Mouse (Mus musculus) myocyte (in vitro differentiated cells): ENCODE data around the gene Wnt8b. TPM values are rescaled to one million over a fixed set of nuclear protein-coding genes. Genes with fewer than 3 reads are reported as not detected.

Experiments used
- H3K27me3 ChIP-seq: one replicate; pipeline ENCODE4 v1.6.1; 2011; ENCODE audit not compliant: control insufficient read depth, insufficient read depth, insufficient read length
- H3K36me3 ChIP-seq: one replicate; pipeline ENCODE4 v1.6.1; 2011; ENCODE audit not compliant: control insufficient read depth, insufficient read depth
- H3K4me2 ChIP-seq: one replicate; pipeline ENCODE4 v1.6.1; 2011; ENCODE audit warnings: low read depth, control low read depth
- H3K4me3 ChIP-seq: one replicate; pipeline ENCODE4 v1.5.1; 2011; ENCODE audit warnings: mild to moderate bottlenecking, control low read depth, moderate library complexity
- H3K79me2 ChIP-seq: one replicate; pipeline ENCODE4 v1.6.1; 2011; ENCODE audit not compliant: control insufficient read depth, insufficient read depth
- H3ac ChIP-seq: one replicate; pipeline ENCODE4 v1.6.1; 2011; ENCODE audit not compliant: control insufficient read depth, insufficient read length
- CEBPB ChIP-seq: IDR thresholded peaks from 2 replicates; pipeline ENCODE4 v1.6.1; 2011; ENCODE audit warnings: mild to moderate bottlenecking, moderate library complexity; ENCODE audit not compliant: poor library complexity, insufficient read depth, severe bottlenecking
- E2F4 ChIP-seq: IDR thresholded peaks from one replicate; pipeline ENCODE4 v1.6.1; 2011; ENCODE audit warnings: mild to moderate bottlenecking, control low read depth, moderate library complexity; ENCODE audit not compliant: insufficient read depth
- MAX ChIP-seq: IDR thresholded peaks from one replicate; pipeline ENCODE4 v1.6.1; 2011; ENCODE audit warnings: low read depth, mild to moderate bottlenecking, control low read depth
- MYOD1 ChIP-seq, 3 experiments: IDR thresholded peaks; one replicate each; pipeline ENCODE4 v1.6.1; 2011; ENCODE audit warnings: control low read depth in 2 of 3, low read depth in 2 of 3, mild to moderate bottlenecking in 2 of 3, moderate library complexity in 1 of 3; ENCODE audit not compliant: insufficient read length in 2 of 3, control insufficient read depth in 1 of 3
- MYOG ChIP-seq, 3 experiments: IDR thresholded peaks; one replicate each; pipeline ENCODE4 v1.6.1; 2011; ENCODE audit warnings: control low read depth in 2 of 3, low read depth in 2 of 3, mild to moderate bottlenecking in 2 of 3; ENCODE audit not compliant: insufficient read length in 2 of 3, control insufficient read depth in 1 of 3, insufficient read depth in 1 of 3
- POLR2A ChIP-seq: IDR thresholded peaks from one replicate; pipeline ENCODE4 v1.6.1; 2011; ENCODE audit warnings: low read depth, mild to moderate bottlenecking, control low read depth, moderate library complexity; ENCODE audit not compliant: insufficient read length
- POLR2AphosphoS2 ChIP-seq: IDR thresholded peaks from one replicate; pipeline ENCODE4 v1.6.1; 2011; ENCODE audit warnings: low read depth, control low read depth; ENCODE audit not compliant: insufficient read length
- REST ChIP-seq: IDR thresholded peaks from one replicate; pipeline ENCODE4 v1.6.1; 2011; ENCODE audit warnings: mild to moderate bottlenecking, control low read depth, moderate library complexity; ENCODE audit not compliant: insufficient read depth, insufficient read length
- SRF ChIP-seq: IDR thresholded peaks from one replicate; pipeline ENCODE4 v1.6.1; 2011; ENCODE audit warnings: low read depth; ENCODE audit not compliant: control insufficient read depth, insufficient read length
- TCF12 ChIP-seq: IDR thresholded peaks from one replicate; pipeline ENCODE4 v1.6.1; 2011; ENCODE audit warnings: mild to moderate bottlenecking, control low read depth; ENCODE audit not compliant: poor library complexity, insufficient read depth, severe bottlenecking
- TCF3 ChIP-seq: IDR thresholded peaks from one replicate; pipeline ENCODE4 v1.6.1; 2011; ENCODE audit warnings: low read depth, control low read depth; ENCODE audit not compliant: insufficient read length
- USF1 ChIP-seq: IDR thresholded peaks from one replicate; pipeline ENCODE4 v1.6.1; 2011; ENCODE audit warnings: low read depth, mild to moderate bottlenecking, control low read depth, moderate library complexity
- polyA plus RNA-seq: library from polyadenylated mRNA; unstranded; fragments of >200 nt; fragmentation: generic; extraction: Trizol; gene quantifications from one replicate; pipeline ENCODE4 v1.2.1, GENCODE M21; 2012; ENCODE audit warnings: missing spikeins

Gene Wnt8b
- polyA plus RNA-seq, 1 experiment, result not detected

GRCm38 (mm10) chr19:44542694-44543178 is 49.5 kb downstream of the Wnt8b start:
- Histone ChIP-seq H3K27me3 (peaks cover 14% of the 10 kb centered on the region), H3K4me2 (no peak overlapping the region), H3K36me3 (peaks cover under 1% of the 10 kb centered on the region), H3K79me2 (no peaks in the 10 kb centered on the region), H3K4me3 (no peak overlapping the region), H3ac (no peak overlapping the region)
- TF ChIP-seq MAX (no peak), SRF (no peak), POLR2A (no peak), POLR2AphosphoS2 (no peak), CEBPB (no peak), MYOG (IDR thresholded peaks at IDR 0.05; ENCODE audit: control insufficient read depth in 1 of 3, insufficient read depth in 1 of 3, insufficient read length in 2 of 3, low read depth in 2 of 3) (no peak)

GRCm38 (mm10) chr19:44544372-44544771 is 51.1 kb downstream of the Wnt8b start:
- TF ChIP-seq TCF3, result no peak
- no peak for TF ChIP-seq POLR2AphosphoS2
- TF ChIP-seq SRF, result no peak
- no peak for TF ChIP-seq CEBPB
- TF ChIP-seq E2F4, result no peak
- no peak for TF ChIP-seq USF1
- no peak for TF ChIP-seq REST
- no peak for TF ChIP-seq MAX
- TF ChIP-seq MYOD1 (IDR thresholded peaks at IDR 0.05; ENCODE audit: control insufficient read depth in 1 of 3, insufficient read length in 2 of 3, low read depth in 2 of 3), result no peak
- no peak for TF ChIP-seq POLR2A
- no peak for TF ChIP-seq MYOG (IDR thresholded peaks at IDR 0.05; ENCODE audit: control insufficient read depth in 1 of 3, insufficient read depth in 1 of 3, insufficient read length in 2 of 3, low read depth in 2 of 3)
- TF ChIP-seq TCF12, result no peak
- Histone ChIP-seq H3K4me3 (no peak overlapping the region), H3K79me2 (no peaks in the 10 kb centered on the region), H3K27me3 (no peaks in the 10 kb centered on the region), H3K36me3 (peaks cover 16% of the 10 kb centered on the region), H3ac (no peak overlapping the region), H3K4me2 (no peak overlapping the region)

GRCm38 (mm10) chr19:44544775-44545174 is 51.5 kb downstream of the Wnt8b start:
- Histone ChIP-seq H3ac (no peak overlapping the region), H3K4me3 (no peak overlapping the region), H3K79me2 (no peaks in the 10 kb centered on the region), H3K36me3 (peaks cover 20% of the 10 kb centered on the region), H3K27me3 (no peaks in the 10 kb centered on the region), H3K4me2 (peak overlapping the region; percentile 48)
- TF ChIP-seq POLR2A, result no peak
- TF ChIP-seq E2F4, result no peak
- no peak for TF ChIP-seq USF1
- TF ChIP-seq REST, result no peak
- no peak for TF ChIP-seq POLR2AphosphoS2
- no peak for TF ChIP-seq MYOG (IDR thresholded peaks at IDR 0.05; ENCODE audit: control insufficient read depth in 1 of 3, insufficient read depth in 1 of 3, insufficient read length in 2 of 3, low read depth in 2 of 3)
- no peak for TF ChIP-seq TCF12
- TF ChIP-seq MYOD1 (IDR thresholded peaks at IDR 0.05; ENCODE audit: control insufficient read depth in 1 of 3, insufficient read length in 2 of 3, low read depth in 2 of 3), result no peak
- no peak for TF ChIP-seq SRF

DNA sequence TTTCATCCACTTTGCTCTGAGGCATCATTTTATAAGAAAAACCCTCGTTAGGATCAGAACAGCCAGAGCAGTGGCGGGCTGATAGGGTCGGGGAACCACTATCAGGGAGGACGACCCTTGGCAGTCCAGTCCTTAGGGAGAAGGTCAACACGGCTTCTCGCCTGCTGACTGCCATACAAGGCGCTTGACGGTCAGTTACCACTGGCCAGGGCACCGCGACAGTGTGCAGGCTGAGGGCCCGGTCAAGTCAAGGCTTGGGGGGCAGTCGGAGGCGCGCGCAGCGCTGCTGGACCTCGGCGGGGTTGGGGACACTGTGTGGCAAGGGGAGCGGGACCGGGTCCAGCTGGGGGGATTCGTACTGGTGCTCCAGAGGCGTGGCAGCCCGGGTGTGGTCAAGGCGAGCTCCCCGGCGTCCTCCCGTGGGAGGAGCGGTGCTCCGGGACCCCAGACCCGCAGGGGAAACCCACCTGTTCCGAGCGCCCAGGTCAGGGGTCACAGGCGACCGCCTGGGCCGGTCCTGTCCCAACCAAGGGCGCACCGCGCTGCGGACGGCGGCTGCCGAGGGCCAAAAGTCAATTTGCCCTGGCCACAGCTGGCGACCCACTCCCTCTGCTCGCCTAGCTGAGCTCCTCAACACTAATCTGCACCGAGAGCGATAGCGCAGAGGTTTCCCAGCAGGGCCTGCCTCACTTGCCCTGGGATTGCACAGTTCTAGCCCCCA is 52.2 kb downstream of the Wnt8b start, which contains the start of gene Sec31b:
Sec31b (minus strand) TSS at position 544 of the 721 bp plus-strand sequence.
- Histone ChIP-seq H3K4me3 (no peak within 1 kb of the TSS), H3K4me2 (peak within 1 kb of the TSS; percentile 48), H3K79me2 (no peaks in the 10 kb centered on the region), H3K36me3 (peaks cover 24% of the 10 kb centered on the region), H3ac (no peak within 1 kb of the TSS), H3K27me3 (no peaks in the 10 kb centered on the region)
- TF ChIP-seq POLR2AphosphoS2 (peak; percentile 28), MYOD1 (IDR thresholded peaks at IDR 0.05; ENCODE audit: control insufficient read depth in 1 of 3, insufficient read length in 2 of 3, low read depth in 2 of 3) (no peak)

DNA sequence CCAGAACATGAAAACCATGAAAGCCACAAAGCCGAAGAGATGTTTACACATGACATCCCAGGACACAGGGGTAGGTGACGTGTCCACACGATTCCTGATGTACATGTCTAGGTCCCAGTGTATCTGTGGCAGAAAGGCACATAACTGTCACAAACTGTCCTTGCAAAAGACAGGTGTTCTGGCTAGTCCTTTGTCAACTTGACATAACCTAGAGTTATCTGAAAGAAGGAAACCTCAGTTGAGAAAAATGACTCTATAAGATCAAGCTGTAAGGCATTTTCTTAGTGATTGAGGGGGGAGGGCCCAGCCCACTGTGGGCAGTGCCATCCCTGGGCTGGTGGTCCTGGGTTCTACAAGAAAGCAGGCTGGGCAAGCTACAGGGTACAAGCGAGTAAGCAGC is 59.5 kb downstream of the Wnt8b start, which contains the start of gene Gm20538:
Gm20538 (minus strand) TSS at position 101 of the 400 bp plus-strand sequence.
- peak within 1 kb of the TSS; percentile 90 for H3K4me2 ChIP-seq
- H3K4me3 ChIP-seq, result no peak within 1 kb of the TSS

More for the DNA sequence above, 59.5 kb downstream of the Wnt8b start, which contains the start of gene Gm20538:
- Histone ChIP-seq H3K79me2 (peaks cover 24% of the 10 kb centered on the region), H3ac (no peak within 1 kb of the TSS), H3K27me3 (no peaks in the 10 kb centered on the region), H3K36me3 (peaks cover 24% of the 10 kb centered on the region)
- no peak for TF ChIP-seq TCF3
- TF ChIP-seq POLR2A, result no peak
- TF ChIP-seq MAX, result no peak
- no peak for TF ChIP-seq MYOD1 (IDR thresholded peaks at IDR 0.05; ENCODE audit: control insufficient read depth in 1 of 3, insufficient read length in 2 of 3, low read depth in 2 of 3)
- TF ChIP-seq E2F4, result no peak
- no peak for TF ChIP-seq TCF12
- TF ChIP-seq USF1, result no peak
- TF ChIP-seq SRF, result no peak
- no peak for TF ChIP-seq REST
- TF ChIP-seq MYOG (IDR thresholded peaks at IDR 0.05; ENCODE audit: control insufficient read depth in 1 of 3, insufficient read depth in 1 of 3, insufficient read length in 2 of 3, low read depth in 2 of 3), result no peak
- TF ChIP-seq POLR2AphosphoS2, result no peak
- TF ChIP-seq CEBPB, result no peak
